Mouse (Mus musculus): ENCODE measurements around the gene Trpm2. TPM values are rescaled to one million over a fixed set of nuclear protein-coding genes. Genes with fewer than 3 reads are reported as not detected.
A peak's percentile ranks its signal among the peaks of the same experiment; 100 is the strongest.
"Not testable (repeated sequence)": the region's sequence is repeated elsewhere in the genome, so short reads cannot be mapped to it uniquely, and the experiment has no call there.

Trpm2 gene
- total RNA-seq, 2 experiments from 2014 or later = 0.42 to 38.6 TPM

DNA sequence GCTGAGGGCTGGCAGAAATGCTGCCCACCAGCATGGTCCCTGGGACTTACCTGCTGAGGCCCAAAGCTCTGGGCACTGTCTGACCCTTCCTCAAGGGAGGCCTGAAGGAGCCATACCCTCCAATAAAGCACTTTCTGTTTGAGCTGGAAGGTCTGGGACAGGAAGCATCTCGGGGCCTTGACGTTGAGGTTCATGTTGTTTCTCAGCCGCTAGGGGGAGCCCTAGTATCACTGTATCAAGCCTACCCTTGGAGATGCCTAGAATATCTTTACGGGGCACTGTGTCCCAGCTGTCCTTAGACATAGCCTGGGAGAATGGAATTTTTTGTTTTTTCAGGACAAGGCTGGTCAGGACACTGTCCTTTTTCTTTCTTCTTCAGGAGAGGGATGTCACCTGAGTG, 14.3 kb upstream of the Trpm2 start:
- peak; percentile 81 for ATAC-seq (replicated peaks; ENCODE audit: low FRiP score, poor library complexity, severe bottlenecking)

DNA sequence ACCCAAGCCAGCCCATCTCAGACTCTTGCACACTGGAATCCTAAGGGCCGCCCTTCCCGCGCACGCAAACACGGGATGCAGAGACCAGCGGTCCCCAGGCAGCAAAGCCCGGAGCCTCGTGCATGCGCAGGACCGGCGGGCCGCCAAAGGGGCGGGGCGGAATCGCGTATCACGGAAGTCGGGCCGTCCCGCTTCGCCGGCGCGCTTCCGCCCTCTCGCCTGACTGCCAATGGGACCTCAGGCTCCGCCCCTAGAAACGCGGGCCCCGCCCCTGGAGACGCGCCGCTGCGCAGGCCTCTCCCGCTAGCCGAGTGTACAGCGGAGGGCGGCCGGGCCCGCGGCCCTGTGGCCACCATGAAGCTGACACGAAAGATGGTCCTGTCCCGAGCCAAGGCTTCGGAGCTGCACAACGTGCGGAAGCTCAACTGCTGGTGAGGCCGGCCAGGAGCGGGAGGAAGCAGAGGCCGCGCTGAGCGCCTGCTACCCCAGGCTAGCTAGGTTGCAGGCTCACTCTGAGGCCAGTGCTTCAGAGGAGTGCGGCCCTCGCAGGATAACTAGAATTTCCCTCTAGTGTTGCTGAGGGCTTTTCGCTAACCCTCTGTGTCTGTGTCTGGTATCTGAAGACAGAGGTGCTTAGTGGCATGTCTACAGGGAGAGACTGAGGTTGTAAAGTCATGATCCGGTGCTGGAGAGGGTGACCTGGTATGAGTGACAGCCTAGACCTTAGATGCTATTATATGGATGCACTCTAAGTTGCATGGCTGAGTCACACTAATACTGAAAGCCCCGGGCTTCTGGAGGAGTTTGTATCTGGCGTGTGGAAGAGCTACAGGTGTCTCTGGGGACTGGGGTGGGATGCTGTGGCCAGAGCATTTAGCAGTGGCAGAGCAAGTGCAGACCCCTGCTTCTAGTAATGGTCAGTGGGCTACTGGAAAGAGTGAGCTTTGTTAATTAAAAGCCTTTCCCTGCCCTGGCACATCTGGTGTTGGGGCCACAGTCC, 8.3 kb upstream of the Trpm2 start, which contains the start of gene 1810043G02Rik:
Gene 1810043G02Rik, plus strand, starts transcription at position 174 of the 1,000 bp plus-strand sequence.
- peak; percentile 96 for ATAC-seq (replicated peaks; ENCODE audit: low FRiP score, poor library complexity, severe bottlenecking)

DNA sequence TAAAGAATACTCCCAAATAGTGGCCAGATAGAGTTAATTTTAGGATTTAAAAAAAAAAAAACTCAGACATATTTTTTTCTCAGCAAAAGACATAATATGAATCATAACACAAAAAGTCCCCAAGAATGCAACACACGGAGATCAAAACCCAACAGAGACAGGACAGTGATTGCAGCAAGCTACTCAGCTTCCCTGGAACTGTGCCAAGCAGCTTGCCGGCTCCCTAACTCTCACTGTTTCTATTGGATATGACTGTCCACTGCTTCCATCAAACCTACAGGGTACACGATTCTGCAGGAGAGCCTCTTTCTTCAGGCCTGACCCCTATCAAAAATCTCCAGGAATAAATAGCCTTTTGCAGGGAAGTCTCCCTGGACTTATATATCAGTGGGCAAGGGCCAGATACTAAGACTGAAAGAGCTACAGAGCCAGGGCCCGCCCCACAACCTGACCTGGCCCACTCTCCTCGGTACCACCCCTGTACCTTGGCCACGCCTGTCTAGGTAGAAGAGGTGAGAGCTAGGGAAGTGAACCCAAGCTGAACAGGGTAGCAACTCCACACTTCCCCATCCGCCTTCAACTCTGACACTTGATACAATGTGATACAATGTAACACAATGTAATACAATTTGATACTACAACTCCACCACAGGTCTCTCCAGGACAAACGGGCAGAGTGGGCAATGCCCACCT, 6.2 kb upstream of the Trpm2 start:
- ATAC-seq (replicated peaks; ENCODE audit: low FRiP score, poor library complexity, severe bottlenecking) = no peak

DNA sequence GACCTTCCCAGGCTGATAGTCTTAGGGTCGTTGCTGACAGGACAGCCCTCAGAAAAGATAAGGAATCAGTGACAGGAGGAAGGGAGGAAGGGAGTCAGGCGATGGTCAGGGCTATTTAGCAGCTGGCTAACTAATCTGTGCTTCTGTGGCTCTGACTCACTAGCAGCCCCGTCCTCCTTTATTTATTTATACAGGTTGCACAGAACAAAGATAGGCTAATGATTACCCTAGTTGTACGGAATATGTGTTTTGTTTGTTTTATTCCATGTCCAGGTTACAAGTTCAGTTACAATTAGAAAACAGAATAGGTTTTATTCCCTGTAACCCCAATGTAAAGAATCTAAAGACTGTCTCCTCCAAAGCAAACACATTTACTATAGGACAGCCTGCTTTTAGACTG, 5.3 kb upstream of the Trpm2 start:
- no peak for ATAC-seq (replicated peaks; ENCODE audit: low FRiP score, poor library complexity, severe bottlenecking)

DNA sequence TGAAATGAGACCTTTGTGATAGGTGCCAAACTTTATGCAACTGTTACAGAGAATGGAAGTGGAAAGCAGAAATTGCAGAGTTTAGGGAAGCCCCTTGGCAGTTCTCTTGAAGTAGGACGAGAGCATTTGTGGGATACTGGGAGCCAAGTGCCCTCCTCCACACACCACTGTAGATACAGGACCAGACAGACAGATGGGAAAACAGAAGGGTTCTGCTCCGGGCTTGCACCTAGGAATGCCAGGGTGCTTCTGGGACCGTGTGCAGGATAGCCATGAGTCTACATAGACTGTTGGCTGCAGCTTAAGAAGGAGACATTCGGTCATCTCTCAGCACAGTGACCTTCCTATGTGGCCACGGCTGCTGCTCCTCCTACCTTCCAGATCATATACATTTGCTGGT, 4.4 kb upstream of the Trpm2 start:
- no peak for ATAC-seq (replicated peaks; ENCODE audit: low FRiP score, poor library complexity, severe bottlenecking)

DNA sequence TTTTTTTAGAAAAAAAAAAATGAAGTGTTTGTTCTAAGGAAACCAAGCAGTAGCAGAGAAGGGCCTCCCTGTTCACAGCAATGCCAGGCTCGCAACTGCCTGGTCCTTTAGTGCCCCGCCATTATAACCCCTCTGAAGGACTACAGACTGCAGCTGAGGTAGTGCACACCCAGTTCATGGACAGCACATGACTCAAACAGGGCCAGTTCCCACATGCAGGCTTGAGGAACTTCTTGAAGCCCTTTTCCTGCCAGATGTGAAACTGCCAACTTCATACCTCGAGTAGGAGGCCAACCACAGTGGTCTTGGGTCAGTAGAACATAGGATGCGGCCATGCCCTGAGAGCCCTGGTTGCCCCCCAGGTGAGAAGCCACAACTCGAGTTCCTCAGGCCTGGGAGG, 4.0 kb upstream of the Trpm2 start:
- ATAC-seq (replicated peaks; ENCODE audit: low FRiP score, poor library complexity, severe bottlenecking) = no peak

DNA sequence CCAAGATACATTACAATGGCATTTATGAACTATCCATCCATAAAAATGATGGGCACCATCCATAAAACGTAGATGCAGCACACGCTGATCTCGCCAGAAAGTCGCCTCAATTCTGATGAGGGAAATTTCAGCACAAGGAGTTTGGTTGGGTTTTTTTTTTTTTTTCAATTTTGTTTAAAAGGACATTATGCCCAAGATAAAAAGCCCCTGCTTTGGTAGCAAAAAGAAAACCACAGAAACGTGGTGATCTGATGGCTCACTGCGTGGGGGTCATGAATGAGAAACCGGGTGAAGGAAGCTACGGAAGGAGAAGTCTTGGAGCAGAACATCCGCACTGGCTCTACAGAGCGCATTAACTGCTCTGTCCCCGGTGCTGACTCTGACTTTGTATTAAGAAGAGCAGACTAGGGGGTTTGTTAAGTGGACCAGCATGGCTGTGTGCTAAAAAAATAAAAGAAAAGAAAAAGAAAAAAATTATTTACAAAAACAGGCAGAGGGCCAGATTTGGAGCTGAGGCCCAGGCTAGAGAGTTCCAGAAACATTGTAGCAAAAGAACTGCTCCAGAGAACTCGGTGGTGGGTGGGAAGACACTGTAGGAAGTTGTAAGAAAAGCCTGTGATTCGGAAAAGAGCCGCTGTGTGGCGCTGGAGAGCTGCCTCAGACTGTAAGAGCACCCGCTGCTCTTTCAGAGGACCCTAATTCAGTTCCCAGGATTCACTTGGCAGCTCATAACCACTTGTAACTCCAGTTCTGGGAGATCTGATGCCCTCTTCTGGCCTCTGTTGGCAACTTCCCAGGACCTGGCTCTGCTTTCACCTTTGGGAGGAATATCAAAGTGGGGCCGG, 1.6 kb upstream of the Trpm2 start:
- no peak for ATAC-seq (replicated peaks; ENCODE audit: low FRiP score, poor library complexity, severe bottlenecking)

DNA sequence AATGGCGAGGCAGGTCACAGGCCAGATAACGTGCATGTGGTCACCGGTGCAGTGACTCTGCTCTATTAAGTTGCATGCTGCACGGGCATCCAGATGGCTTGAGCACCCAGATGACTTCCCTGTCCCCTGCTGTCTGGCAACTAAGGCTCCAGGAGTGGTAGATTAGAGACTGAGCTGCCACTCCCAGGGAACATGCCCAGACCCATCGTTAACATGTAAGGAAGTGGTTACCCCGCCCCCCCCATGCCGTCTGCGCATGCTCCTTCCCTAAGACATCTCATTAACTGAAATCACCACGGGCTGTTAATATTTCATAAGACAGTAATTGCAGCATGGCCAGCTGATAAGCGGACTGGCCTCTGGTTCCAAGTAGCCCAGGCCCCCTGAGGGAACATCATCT, 828 bp upstream of the Trpm2 start:
- ATAC-seq (replicated peaks; ENCODE audit: low FRiP score, poor library complexity, severe bottlenecking) = no peak

DNA sequence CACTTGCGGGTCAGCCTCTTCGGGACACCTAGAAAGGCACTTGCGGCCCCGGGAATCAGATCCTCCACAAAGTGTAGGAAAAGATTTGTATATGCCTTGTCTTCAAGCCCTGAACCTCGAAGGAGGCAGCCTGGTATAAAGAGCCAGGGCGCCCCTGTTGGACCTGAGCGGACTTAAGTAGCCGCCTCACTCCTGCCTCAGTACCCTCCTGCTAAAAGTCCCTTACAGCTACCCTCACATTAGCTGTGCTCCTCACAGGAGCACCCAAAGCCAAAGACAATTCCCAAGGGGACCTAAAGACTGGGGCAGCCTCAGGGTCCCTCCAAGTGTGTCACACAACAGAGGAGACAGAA, 414 bp downstream of the Trpm2 start:
- ATAC-seq (replicated peaks; ENCODE audit: low FRiP score, poor library complexity, severe bottlenecking) = no peak

DNA sequence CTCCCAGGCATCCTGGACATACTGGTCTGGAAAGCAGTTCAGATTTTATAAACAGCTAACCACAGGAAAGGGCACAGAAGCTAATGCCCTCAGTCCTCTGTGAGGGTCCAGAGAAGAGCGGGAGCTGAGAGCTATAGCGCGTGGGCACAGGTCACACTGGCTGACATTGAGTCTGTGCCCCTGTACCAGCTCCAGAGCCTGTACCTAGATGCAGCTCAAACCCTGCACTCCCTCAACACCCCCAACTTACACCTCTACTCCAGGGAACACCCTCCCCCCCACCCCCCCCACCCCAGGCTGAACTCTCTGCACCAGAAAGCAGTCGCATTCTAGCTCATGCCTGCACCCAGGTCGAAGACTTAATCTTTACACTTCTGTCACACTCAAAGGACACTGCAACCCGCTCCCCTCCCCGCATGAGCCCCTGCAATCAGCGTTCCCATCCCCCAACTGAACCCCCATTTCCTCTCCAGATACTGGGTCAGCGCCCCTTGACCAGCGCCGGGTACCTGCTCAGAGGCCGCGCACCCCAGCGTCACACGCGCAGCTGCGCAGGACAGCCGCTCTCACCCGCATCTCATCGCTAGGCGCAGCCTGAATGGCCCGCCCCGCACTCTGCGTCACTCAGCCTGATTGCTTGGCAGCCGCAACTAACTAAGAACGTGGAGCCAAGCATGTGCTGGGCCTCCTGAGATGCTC, 940 bp downstream of the Trpm2 start:
- no peak for ATAC-seq (replicated peaks; ENCODE audit: low FRiP score, poor library complexity, severe bottlenecking)

DNA sequence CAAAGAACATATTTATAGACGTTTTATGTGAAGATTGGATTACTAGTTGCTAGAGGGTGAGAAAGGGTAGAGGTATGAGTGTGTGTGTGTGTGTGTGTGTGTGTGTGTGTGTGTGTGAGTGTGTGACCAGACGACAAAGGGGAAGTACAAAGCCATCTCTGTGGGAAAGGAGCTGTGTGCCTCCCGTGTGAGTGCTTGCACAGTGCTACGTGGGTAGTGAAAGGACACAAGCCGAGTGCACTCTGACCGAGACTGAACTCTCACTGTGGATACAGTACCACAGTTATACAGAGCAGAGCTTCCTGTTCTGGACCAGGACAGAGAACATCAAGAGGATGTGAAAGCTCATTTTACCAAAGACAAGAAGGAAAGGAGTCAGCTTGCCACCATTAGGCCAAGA, 6.4 kb downstream of the Trpm2 start:
- no peak for ATAC-seq (replicated peaks; ENCODE audit: low FRiP score, poor library complexity, severe bottlenecking)

DNA sequence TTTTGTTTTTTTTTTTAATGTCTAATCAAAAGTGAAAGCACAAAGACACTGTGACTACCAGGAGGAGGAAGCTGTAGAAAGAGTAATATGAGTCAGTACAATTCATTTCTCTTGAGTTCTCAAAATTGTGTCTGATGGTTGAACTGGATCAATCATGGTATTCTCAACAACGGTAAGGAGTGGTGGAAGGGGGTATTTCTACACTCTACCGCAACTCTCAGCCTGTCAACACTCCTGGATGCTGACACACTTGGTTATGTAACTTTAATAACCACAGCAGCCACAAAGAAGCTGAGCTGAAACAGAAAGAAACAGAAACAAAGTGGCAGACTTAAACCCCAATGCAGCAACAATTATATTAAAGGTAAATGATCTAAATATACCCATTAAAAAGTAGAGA, 7.6 kb downstream of the Trpm2 start:
- no peak for ATAC-seq (replicated peaks; ENCODE audit: low FRiP score, poor library complexity, severe bottlenecking)

DNA sequence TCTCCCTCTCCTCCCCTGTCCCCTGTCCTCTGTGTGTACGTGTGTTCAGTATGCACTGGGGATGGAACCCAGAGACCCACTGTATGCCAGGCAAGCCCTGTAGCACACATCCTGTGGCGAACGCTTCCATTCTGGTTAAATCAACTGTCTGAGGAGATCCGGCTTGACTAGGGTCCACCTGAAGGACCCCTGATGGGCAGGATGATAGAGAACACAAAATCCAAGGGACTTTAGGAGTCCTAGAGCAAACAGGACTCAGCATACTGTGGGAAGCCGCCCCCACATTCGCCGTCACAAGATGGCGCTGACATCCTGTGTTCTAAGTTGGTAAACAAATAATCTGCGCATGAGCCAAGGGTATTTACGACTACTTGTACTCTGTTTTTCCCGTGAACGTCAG, 19.9 kb downstream of the Trpm2 start:
- not testable (repeated sequence) for ATAC-seq (replicated peaks; ENCODE audit: low FRiP score, poor library complexity, severe bottlenecking)

DNA sequence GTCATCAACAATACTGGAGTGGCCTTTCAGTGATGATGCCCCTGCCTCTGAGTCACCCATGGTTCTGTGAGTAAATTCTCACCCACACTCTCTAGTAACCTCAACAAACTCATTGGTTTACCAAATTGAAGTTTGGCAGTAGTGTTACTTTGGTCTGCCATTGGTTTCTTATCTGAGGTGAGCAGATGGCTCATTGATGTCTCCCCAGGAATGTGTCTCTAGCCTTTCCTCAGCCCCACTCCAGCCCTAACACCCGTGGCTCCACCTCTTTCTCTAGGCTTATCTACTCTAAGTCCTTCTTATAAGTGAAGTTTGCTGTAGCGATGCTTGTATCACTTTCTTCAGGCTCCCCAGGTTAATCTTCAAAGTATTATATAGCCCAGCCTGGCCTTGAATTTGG, 30.7 kb downstream of the Trpm2 start:
- ATAC-seq (replicated peaks; ENCODE audit: low FRiP score, poor library complexity, severe bottlenecking) = no peak

DNA sequence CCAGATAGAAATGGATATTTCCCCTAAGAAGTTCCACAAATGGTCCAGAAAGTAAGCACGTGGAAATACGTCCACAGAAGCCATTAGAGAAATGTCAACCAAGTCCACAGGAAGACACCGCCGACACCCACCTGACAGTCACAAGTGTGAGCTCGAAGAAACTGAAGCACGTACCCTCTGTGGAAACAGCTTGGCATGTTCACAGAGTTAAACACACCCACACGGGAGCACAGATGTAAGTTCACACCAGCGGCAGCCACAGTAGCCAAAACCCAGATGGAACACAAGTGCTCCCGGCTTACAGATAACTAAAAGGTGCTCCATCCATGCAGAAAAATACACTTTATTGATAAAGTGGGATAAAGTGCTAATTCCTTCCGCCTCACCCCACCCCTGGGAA, 43.0 kb downstream of the Trpm2 start:
- ATAC-seq (replicated peaks; ENCODE audit: low FRiP score, poor library complexity, severe bottlenecking) = no peak

DNA sequence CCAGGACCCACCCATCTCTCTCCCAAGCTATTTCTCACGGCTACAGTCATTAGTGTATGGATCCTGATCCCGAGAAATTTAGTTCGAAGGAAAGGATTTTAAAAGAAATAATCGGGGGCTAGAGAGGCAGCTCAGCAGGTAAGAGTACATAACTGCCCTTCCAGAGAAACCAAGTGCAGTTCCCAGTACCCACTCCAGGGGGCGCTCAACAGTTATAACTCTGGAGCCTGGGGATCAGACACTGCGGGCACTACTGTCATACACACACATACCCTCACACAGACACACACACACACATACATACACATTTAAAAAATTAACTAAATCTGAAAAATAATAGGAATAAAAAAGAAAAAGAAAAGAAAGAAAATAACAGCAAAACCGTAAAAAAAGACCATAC, 44.2 kb downstream of the Trpm2 start:
- ATAC-seq (replicated peaks; ENCODE audit: low FRiP score, poor library complexity, severe bottlenecking) = no peak

DNA sequence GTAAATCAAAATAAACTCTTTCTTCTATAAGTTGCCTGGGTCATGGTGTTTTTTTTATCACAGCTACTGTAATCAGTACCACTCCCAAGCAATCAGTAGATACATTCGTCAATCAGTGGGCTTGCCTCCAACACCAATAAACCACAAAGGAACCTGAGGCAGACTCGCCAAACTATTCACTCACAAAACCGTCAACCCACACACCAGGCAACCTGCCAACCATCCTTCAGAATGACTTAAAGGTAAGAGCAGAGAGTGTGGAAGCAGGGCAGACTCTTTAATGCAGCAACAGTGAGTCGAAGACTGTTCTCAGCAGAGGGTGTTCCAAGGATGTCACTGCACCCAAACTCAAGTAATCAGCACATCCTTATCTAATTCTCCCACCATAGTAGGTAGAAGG, 47.7 kb downstream of the Trpm2 start:
- ATAC-seq (replicated peaks; ENCODE audit: low FRiP score, poor library complexity, severe bottlenecking) = no peak

DNA sequence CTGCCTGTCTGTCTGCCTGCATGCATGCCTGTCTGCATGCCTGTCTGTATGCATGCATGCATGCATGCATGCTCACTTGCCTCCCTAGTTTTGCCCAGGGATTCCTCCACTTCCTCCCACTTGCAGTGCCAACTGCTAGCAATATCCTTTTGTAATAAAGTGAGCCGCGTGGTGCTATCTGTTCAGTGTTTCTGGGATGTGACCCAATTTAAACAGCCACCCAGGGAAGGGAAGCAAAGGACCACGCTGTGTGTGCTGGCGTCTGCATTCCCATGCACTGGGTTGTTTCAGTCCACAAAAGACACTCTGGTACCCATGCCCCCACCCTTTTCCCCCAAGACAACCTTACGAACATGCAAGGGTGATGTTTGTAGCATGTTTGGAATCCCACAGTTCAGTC, 49.4 kb downstream of the Trpm2 start:
- no peak for ATAC-seq (replicated peaks; ENCODE audit: low FRiP score, poor library complexity, severe bottlenecking)

DNA sequence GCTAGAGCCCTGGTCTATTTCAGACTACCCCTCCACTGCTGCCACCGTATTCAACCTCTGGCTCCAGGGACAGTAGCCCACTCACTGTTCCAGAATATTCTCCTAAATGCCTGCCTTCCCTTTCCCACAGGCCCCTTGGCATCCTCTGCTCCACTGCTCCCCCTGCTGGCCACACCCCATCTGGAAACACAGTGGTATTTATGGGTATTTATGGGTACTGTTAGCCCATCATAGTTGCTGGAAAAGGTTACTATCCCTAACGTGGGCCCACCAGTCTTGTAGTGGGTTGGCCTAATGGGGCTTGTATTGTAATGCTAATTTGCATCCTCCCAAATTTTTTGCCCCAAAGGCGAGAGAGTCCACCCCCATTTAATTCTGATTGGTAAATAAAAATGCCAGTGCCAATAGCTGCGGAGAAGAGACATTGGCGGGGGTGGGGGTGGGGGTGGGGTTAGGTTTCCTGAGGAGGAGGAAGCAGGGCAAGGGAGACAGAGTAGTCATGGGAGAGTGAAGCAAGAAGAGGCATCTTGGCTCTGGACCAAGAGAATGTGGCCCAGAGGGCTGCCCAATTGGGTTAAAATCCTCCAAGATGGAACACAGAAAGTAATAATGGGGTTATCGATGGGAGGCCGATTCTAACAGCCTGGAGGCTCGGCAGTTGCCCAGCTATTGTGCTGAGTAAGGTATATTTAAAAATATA, 53.6 kb downstream of the Trpm2 start:
- ATAC-seq (replicated peaks; ENCODE audit: low FRiP score, poor library complexity, severe bottlenecking) = no peak
